Mouse (Mus musculus) G1E (cell line): Measurements from ENCODE around the gene Ski.

ENCODE experiments used
- CTCF ChIP-seq: IDR thresholded peaks from 2 replicates; pipeline ENCODE4 v1.5.1; 2012; ENCODE audit warnings: low read depth, low read length, inconsistent platforms, mixed read lengths
- POLR2AphosphoS5 ChIP-seq: IDR thresholded peaks from 2 replicates; pipeline ENCODE4 v1.6.1; 2012; ENCODE audit warnings: low read depth, low read length, inconsistent platforms; ENCODE audit not compliant: insufficient replicate concordance

- TF ChIP-seq CTCF (no peak), POLR2AphosphoS5 (no peak)
These were observed 89.2 kb downstream of the Ski start for GRCm38 (mm10) chr4:155133188-155133587.
